Mouse (Mus musculus) forebrain, embryonic 16.5 days (tissue): ENCODE measurements around the gene Zfp629. TPM values are rescaled to one million over a fixed set of nuclear protein-coding genes. Genes with fewer than 3 reads are reported as not detected.
"Not testable (repeated sequence)": the region's sequence is repeated elsewhere in the genome, so short reads cannot be mapped to it uniquely, and the experiment has no call there.

Source experiments
- ATAC-seq: fragments of 200-750 bp; cut with Nextera tagmentation; 2 replicates; pipeline ENCODE4 v1.8.0; 2017; ENCODE audit warnings: mild to moderate bottlenecking, moderate library complexity
- H3K27ac ChIP-seq: fragments of 300-500 bp; sonication (generic); 2 replicates; pipeline ENCODE4 v1.5.1; 2014; ENCODE audit warnings: low read length, control low read depth
- H3K27me3 ChIP-seq: fragments of 300-500 bp; sonication (generic); replicated peaks from 2 replicates; pipeline ENCODE4 v1.6.1; 2014; ENCODE audit warnings: low read length; ENCODE audit not compliant: control insufficient read depth, insufficient read depth
- H3K36me3 ChIP-seq: fragments of 300-500 bp; sonication (generic); 2 replicates; pipeline ENCODE4 v1.6.1; 2014; ENCODE audit not compliant: control insufficient read depth, insufficient read depth
- H3K4me1 ChIP-seq: fragments of 300-500 bp; sonication (generic); replicated peaks from 2 replicates; pipeline ENCODE4 v1.6.1; 2014; ENCODE audit warnings: low read length; ENCODE audit not compliant: control insufficient read depth, insufficient read depth
- H3K4me2 ChIP-seq: fragments of 300-500 bp; sonication (generic); 2 replicates; pipeline ENCODE4 v1.6.1; 2014; ENCODE audit warnings: mild to moderate bottlenecking, low read length, control low read depth
- H3K4me3 ChIP-seq: fragments of 300-500 bp; sonication (generic); replicated peaks from 2 replicates; pipeline ENCODE4 v1.5.1; 2014; ENCODE audit warnings: mild to moderate bottlenecking, low read length, control low read depth
- H3K9ac ChIP-seq: fragments of 300-500 bp; sonication (generic); replicated peaks from 2 replicates; pipeline ENCODE4 v1.6.1; 2014; ENCODE audit warnings: low read depth, low read length, control low read depth
- H3K9me3 ChIP-seq: fragments of 300-500 bp; sonication (generic); 2 replicates; pipeline ENCODE4 v1.6.1; 2016; ENCODE audit warnings: low read length; ENCODE audit not compliant: control insufficient read depth
- WGBS: fragments of 180-500 bp; shearing (Covaris S2); extraction: QIAGEN DNeasy Blood & Tissue Kit; methylation state at CpG from one replicate; pipeline ENCODE4 v1.1.7; 2014; 5-methylcytosine and 5-hydroxymethylcytosine counted together
- polyA plus RNA-seq: library from polyadenylated mRNA; unstranded; fragments of >200 nt; fragmentation: Nextera tagmentation; extraction: Ambion mirVana; gene quantifications from 2 replicates; pipeline ENCODE4 v1.2.1, GENCODE M21; 2015

Gene Zfp629
- polyA plus RNA-seq, 1 experiment from 2014 or later: 19.4 TPM

DNA sequence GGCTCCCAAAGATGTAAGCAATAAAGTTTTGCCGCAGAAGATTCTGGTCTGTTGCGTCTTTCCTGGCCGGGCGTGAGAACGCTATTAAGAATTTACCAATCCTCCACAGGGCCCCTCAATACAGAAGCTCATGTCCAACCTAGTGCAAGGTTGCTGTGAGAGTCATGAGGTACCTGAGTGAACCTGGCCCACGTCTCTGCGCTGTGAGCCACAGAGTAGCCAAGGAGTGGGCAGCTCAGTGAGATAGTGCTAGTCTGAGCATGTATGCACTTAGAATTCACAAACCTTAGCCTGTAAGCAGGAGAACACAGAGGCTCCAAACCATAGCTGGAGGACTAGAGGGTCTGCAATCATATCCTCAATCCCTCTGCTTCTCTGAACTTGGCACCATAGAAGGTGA is 10.4 kb upstream of the Zfp629 start:
- no peaks in the 10 kb centered on the region for H3K4me1 ChIP-seq
- no peak overlapping the region for H3K4me3 ChIP-seq
- WGBS: 98% methylated on average over 7 of the region's 7 CpGs
- ATAC-seq: no peak
- no peak overlapping the region for H3K9ac ChIP-seq
- no peaks in the 10 kb centered on the region for H3K9me3 ChIP-seq
- no peaks in the 10 kb centered on the region for H3K27me3 ChIP-seq
- no peak overlapping the region for H3K27ac ChIP-seq
- no peaks in the 10 kb centered on the region for H3K36me3 ChIP-seq
- H3K4me2 ChIP-seq: no peak overlapping the region

DNA sequence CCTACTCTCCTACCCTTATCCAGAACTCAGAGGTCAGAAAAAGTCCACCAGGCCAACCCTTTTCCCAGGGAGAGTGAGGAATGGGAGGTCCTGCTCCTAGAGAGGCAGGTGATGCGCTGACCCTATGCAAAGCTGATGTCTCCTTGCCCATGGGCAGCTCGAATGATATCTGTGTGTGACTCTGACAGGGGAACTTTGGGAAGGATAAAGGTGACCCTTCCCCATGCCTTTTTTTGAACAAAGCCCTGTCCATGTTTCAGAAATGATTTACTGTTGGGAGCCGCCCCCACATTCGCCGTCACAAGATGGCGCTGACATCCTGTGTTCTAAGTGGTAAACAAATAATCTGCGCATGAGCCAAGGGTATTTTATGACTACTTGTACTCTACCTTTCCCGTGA is 2.8 kb upstream of the Zfp629 start:
- H3K27me3 ChIP-seq, H3K27ac ChIP-seq, H3K36me3 ChIP-seq, ATAC-seq, H3K9me3 ChIP-seq, H3K4me3 ChIP-seq, H3K4me2 ChIP-seq, H3K9ac ChIP-seq: not testable (repeated sequence)
- WGBS: 83% methylated on average over 6 of the region's 8 CpGs
- peaks cover 24% of the 10 kb centered on the region for H3K4me1 ChIP-seq

- 16% methylated on average over 2 of the region's 2 CpGs for WGBS
- no peaks in the 10 kb centered on the region for H3K27me3 ChIP-seq
- no peak overlapping the region for H3K4me3 ChIP-seq
- H3K27ac ChIP-seq: no peak overlapping the region
- no peaks in the 10 kb centered on the region for H3K9me3 ChIP-seq
- H3K36me3 ChIP-seq: no peaks in the 10 kb centered on the region
- peaks cover 25% of the 10 kb centered on the region for H3K4me1 ChIP-seq
- ATAC-seq: no peak
- H3K4me2 ChIP-seq: no peak overlapping the region
- no peak overlapping the region for H3K9ac ChIP-seq
These were observed 2.4 kb upstream of the Zfp629 start for GRCm38 (mm10) chr7:127617962-127618361.

- H3K4me2 ChIP-seq: no peak overlapping the region
- no peaks in the 10 kb centered on the region for H3K9me3 ChIP-seq
- no peak overlapping the region for H3K27ac ChIP-seq
- no peak for ATAC-seq
- H3K36me3 ChIP-seq: peaks cover 6% of the 10 kb centered on the region
- H3K9ac ChIP-seq: no peak overlapping the region
- H3K27me3 ChIP-seq: no peaks in the 10 kb centered on the region
- H3K4me1 ChIP-seq: peaks cover 25% of the 10 kb centered on the region
- 84% methylated on average over 1 of the region's 1 CpGs for WGBS
- H3K4me3 ChIP-seq: no peak overlapping the region
These were observed 1.3 kb upstream of the Zfp629 start for GRCm38 (mm10) chr7:127616881-127617280.

DNA sequence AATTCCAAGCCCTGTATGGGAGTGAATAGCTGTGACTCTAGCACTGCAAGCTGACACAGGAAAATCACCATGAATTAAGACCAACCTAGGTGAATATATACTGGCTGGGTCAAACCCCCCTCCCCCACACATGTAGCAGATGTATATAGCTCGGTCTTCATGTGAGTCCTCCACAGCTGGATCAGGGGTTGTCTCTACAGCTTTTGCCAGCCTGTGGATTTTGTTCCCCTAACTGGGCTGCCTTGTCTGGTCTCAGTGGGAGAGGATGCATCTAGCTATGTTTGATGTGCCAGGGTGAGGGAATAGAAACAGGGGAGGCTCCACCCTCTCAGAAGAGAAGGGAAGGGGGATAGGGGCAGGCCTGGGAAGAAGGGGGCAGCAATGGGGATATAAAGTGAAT is 739 bp upstream of the Zfp629 start:
- Histone ChIP-seq H3K4me1 (peaks cover 25% of the 10 kb centered on the region), H3K27me3 (no peaks in the 10 kb centered on the region), H3K9ac (no peak overlapping the region), H3K4me3 (no peak overlapping the region), H3K27ac (no peak overlapping the region), H3K9me3 (no peaks in the 10 kb centered on the region), H3K36me3 (peaks cover 8% of the 10 kb centered on the region), H3K4me2 (peak overlapping the region; percentile 90)
- 59% methylated on average over 1 of the region's 1 CpGs for WGBS
- ATAC-seq: no peak

DNA sequence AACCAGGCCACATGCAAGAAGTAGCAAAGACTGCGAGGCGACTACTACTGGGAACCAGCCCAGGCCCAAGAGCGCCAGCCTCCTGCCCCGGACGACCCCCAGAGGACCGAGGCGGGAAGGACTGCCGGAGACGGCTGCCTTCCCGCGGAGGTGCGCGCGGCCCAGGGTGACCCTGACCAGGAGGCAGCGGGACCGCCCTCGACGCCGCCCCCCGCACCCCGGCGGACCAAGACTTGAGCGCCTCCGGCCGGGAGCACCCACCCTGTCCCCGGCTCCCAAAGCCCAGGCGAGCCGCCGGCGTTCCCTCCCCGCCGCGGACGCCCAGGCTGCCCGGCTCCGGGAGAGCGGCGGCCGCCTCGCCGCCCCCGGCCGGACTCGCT is 1.1 kb downstream of the Zfp629 start:
- 0% methylated on average over 35 of the region's 44 CpGs for WGBS
- peak; percentile 18; the same call in 1 of the 2 replicates for ATAC-seq
- peak overlapping the region; percentile 100 for H3K4me3 ChIP-seq
- peak overlapping the region; percentile 90 for H3K4me2 ChIP-seq
- peaks cover 25% of the 10 kb centered on the region for H3K4me1 ChIP-seq
- no peaks in the 10 kb centered on the region for H3K9me3 ChIP-seq
- H3K27ac ChIP-seq: peak overlapping the region; percentile 72
- H3K27me3 ChIP-seq: no peaks in the 10 kb centered on the region
- peak overlapping the region; percentile 95 for H3K9ac ChIP-seq
- H3K36me3 ChIP-seq: peaks cover 22% of the 10 kb centered on the region

- H3K4me3 ChIP-seq: peak overlapping the region; percentile 100
- H3K27me3 ChIP-seq: no peaks in the 10 kb centered on the region
- ATAC-seq: no peak
- WGBS: 15% methylated on average over 8 of the region's 8 CpGs
- H3K4me2 ChIP-seq: peak overlapping the region; percentile 90
- H3K4me1 ChIP-seq: peaks cover 25% of the 10 kb centered on the region
- H3K36me3 ChIP-seq: peaks cover 22% of the 10 kb centered on the region
- no peak overlapping the region for H3K27ac ChIP-seq
- peak overlapping the region; percentile 95 for H3K9ac ChIP-seq
- H3K9me3 ChIP-seq: no peaks in the 10 kb centered on the region
These were observed 1.5 kb downstream of the Zfp629 start for GRCm38 (mm10) chr7:127614091-127614490.

- Histone ChIP-seq H3K4me2 (no peak overlapping the region; the same call in 1 of the 2 replicates), H3K27me3 (no peaks in the 10 kb centered on the region), H3K9me3 (no peaks in the 10 kb centered on the region), H3K4me1 (peaks cover 25% of the 10 kb centered on the region), H3K36me3 (peaks cover 25% of the 10 kb centered on the region), H3K9ac (no peak overlapping the region; the same call in 1 of the 2 replicates), H3K27ac (no peak overlapping the region), H3K4me3 (no peak overlapping the region)
- ATAC-seq: no peak
- 82% methylated on average over 8 of the region's 8 CpGs for WGBS
These were observed 2.1 kb downstream of the Zfp629 start for GRCm38 (mm10) chr7:127613501-127613900.

GRCm38 (mm10) chr7:127611561-127611960 is 4.0 kb downstream of the Zfp629 start:
- Histone ChIP-seq H3K9ac (no peak overlapping the region), H3K27ac (no peak overlapping the region), H3K36me3 (peaks cover 33% of the 10 kb centered on the region), H3K9me3 (no peaks in the 10 kb centered on the region), H3K4me3 (no peak overlapping the region), H3K4me2 (no peak overlapping the region), H3K4me1 (peaks cover 20% of the 10 kb centered on the region), H3K27me3 (no peaks in the 10 kb centered on the region)
- 95% methylated on average over 26 of the region's 26 CpGs for WGBS
- no peak for ATAC-seq

DNA sequence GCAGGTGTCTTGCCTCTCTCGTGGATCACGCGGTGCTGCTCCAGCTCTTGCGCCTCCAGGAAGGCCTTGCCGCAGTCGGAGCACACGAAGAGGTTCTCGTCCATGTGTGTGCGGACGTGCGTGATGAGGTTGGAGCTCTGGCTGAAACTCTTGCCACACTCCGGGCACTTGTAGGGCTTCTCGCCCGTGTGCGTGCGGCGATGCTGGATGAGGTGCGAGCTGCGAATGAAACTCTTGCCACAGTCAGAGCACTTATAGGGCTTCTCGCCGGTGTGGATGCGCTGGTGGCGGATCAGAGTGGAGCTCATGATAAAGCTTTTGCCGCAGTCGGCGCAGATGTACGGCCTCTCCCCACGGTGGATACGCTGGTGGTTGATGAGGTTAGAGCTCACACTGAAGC is 4.6 kb downstream of the Zfp629 start:
- Histone ChIP-seq H3K4me2 (no peak overlapping the region), H3K9ac (no peak overlapping the region), H3K4me3 (no peak overlapping the region), H3K9me3 (no peaks in the 10 kb centered on the region), H3K27me3 (no peaks in the 10 kb centered on the region), H3K4me1 (peaks cover 14% of the 10 kb centered on the region), H3K36me3 (peaks cover 35% of the 10 kb centered on the region), H3K27ac (no peak overlapping the region)
- ATAC-seq: no peak
- 96% methylated on average over 29 of the region's 29 CpGs for WGBS
